Mouse (Mus musculus) retina, postnatal 1 day (tissue): Measurements from ENCODE around the gene Moap1.

Experiments
- DNase-seq: peaks from one replicate; pipeline ENCODE4 v3.0.0-alpha.2; 2012

Moap1 gene

DNA sequence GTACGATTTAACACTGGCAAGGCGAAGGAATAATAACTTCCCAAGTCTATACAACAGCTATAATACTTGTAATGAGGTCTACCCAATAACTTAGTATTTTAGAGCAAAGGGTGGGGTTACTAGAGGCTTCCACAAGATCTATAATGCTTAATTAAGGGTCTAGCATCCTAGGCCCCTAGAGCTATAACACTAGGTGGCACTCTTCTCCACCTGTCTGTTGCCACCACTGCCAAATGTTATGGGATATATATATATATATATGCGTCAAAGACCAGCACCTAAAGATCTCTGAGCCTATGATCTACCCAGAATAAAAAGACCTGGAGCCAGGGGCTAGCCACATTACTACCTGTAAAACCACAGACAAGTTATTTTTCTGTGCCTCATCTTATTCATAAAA, 3.2 kb downstream of the Moap1 start:
- DNase-seq: peak; percentile 48

DNA sequence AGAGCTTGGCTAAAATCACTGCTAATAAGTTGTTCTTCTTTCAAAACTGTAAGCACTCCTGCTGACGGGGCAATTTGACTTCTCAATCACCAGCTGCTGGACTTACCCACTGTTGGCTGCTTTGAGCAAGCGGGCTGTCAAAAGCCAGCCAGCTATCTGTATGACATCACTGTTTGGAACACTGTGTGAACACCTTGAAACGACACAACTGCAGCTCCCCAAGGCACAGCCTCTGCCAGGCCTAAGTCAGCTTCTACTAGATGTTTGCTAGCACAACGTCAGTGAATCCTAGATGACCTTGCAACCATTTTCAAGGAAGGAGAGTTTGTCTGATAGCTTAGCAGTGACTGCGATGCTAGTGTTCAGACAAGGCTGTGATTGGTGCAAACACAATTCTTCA, 4.4 kb downstream of the Moap1 start:
- DNase-seq: no peak

DNA sequence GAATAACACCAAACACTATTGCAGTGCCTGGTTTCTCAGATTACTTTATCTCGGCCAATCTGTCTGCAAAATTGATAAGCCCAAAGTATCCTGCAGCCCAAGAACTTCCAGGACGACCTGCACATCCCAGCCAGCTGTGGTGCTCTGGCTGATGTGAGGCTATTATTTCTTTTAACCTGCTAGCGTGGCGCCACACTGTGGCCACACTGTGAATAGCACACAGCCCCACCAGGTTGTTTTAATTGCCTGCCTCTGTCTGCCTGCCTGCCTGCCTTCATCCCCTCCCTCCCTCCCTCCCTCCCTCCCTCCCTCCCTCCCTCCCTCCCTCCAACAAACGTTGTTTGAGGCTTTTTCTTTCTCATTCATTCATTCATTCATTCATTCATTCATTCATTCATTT, 10.1 kb downstream of the Moap1 start:
- DNase-seq: peak; percentile 67

DNA sequence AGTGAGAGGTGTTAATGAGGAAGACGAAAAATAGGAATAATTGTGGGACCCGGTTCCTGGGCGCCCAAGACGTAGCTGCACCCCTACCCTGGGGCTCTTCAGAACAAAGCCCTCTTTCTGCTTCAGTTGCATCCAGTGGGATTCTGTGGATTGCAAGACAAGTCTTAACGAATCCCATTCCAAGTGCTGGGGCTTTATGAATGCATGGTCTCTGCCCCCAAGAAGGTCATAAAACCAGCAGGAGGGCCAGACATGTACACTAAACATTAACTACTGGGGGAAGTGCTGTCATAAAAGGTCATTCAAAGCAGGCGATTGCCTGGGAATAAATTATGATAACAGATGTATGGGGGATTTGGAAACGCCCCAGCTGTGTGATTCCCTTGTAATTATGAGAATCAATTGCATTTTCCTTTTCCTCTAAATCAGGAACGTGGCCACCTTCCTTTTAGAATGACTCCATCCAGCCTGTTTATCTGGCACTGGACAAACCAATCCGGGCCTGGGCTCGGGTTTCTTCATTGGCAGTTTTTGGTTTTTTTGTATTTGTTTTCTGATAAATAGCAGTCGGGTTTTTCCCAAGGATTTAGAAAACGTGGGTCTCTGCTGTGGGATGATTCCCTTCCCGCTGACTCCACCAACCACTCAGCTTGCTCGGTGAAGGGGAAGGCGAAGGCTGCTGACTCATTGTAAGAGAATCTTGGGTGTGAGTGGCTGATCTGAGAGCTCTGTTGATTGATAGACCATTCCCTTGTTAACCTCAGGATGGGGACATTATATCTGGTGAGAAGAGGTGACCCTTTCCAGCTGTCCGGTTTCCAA, 12.5 kb downstream of the Moap1 start:
- peak; percentile 49 for DNase-seq

DNA sequence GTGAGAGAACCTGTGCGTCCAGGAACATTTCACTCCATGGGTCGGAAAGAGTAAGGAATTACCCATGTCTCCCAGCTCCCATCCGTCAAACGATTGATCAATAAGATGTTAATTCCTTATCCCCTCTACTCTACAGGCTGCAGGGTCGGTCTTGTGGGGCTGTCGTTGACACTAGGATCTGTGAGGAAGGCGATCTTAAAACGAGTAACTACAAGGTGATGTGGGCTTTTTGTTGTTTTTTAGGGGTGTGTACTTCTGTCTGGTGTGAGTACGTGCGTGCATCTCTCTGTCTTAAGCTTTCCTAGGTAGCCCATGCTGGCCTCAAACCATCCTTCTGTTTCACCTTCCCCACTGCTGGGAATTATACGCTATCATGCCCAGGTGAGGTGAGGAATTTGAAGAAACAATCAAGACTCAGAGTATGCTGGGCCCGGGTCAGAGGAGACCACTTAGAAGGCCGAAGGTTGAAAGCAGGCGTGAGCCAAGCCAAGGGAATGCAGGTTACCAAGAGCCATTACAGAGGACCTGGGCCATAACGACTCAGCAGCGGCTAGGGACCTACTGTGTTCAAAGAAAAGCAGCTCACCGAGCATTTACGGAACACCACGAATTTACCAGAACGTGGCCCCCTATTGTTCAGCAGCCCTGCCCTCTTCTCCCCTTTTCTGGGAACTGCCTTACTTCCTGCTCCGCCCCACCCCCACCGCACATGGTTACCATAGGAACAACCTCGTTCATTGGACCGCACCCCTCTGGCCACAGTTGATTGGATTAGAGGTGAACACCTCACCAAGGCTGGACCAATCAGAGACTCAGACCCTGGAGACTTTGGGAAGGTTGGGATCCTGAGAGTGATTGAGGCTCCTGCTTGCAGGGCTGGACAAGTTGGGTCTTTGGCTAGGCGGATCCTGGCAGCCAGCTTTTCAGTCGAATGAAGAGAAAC, 13.3 kb downstream of the Moap1 start:
- DNase-seq: peak; percentile 97

DNA sequence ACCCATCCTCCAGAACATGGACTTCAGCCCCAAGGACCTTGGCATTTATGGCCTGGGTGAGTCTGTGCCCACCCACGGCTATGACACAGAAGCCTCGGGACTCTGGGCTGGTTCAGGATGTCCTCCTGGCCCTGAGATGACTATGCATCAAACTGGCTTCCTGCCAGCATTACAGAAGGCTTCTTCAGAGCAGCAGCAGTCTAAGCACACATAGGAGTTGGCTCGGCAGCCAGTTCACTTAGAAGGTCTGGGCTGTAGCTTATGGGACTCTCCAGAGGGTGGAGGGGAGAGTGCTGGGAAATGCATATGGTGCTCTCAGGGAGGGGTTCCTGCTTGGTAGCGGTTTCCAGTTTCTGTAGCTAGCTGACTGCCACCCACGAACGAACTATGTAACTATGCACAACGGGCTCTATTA, 17.7 kb downstream of the Moap1 start:
- no peak for DNase-seq

DNA sequence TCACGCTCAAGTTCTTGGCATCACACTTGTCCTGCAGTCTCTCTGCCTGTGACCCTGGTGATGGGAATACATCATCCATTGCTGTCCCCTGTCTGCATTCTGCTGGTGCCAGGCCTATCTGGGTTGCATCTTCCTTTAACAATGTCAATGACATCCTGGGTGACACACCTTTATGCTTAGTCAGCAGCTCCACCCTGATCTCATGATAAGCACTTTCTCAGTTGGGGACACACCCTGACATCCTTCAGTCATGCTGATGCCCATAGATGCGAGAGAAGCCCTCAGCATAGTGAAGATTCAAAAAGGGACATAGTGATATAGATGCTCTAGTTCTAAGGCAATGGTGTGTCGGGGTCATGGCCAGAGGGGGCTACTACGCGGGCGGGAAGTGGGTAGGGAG, 18.3 kb downstream of the Moap1 start:
- no peak for DNase-seq

DNA sequence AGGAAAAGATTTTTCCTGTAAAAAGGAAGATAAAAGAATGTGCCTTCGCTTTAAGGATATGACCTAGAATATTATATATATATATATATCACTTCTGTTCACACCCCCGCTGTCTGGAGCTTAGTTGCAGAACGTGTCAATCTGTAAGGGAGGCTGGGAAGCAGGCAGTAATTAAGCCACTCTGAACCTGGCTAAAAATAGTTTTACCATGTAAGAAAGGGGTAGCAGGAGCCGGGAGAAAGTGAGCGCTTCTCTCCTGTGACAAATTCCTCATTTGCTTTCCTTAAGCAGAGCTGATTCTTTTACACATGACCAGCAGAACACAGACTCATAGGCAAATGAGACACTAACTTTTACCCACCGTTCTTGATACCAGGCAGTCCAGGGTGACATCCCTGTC, 19.6 kb downstream of the Moap1 start:
- DNase-seq: no peak

DNA sequence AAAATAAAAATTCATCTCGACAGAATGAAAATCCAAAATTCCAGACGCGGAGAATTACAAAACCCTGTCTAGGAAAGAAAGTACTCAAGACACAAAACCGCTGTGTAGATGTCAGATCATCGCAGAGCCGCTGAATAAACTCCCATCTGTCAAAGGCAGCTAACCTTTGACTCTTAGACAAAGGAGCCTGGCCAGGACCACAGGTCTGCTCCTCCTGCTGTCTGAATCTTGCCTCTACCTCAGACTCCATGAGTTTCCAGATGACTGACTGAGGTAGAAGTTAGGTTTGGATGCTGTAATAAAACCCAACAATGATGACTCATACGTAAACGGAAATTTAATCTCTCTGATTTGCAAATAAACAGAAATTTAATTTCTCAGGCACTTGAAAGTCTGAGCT, 20.5 kb downstream of the Moap1 start:
- DNase-seq: no peak

DNA sequence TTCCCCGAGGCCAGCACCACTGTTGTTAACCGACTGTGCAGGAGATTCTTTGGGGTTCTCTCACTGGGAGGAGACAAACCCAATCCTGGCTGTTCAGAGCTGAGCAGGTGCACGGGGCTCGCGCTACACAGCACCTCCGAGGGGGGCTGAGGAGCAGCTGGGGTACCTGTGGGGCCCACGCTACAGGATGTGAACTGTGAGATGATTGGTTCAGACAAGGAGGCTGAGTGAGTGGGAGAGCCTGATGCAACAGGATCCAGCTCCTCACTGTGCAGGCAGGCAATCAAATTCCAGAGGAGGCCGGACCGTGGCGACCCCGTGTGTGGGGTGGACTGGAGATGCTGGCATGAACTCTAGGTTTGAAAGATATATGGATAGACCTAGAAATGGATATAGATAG, 21.0 kb downstream of the Moap1 start:
- DNase-seq: no peak

DNA sequence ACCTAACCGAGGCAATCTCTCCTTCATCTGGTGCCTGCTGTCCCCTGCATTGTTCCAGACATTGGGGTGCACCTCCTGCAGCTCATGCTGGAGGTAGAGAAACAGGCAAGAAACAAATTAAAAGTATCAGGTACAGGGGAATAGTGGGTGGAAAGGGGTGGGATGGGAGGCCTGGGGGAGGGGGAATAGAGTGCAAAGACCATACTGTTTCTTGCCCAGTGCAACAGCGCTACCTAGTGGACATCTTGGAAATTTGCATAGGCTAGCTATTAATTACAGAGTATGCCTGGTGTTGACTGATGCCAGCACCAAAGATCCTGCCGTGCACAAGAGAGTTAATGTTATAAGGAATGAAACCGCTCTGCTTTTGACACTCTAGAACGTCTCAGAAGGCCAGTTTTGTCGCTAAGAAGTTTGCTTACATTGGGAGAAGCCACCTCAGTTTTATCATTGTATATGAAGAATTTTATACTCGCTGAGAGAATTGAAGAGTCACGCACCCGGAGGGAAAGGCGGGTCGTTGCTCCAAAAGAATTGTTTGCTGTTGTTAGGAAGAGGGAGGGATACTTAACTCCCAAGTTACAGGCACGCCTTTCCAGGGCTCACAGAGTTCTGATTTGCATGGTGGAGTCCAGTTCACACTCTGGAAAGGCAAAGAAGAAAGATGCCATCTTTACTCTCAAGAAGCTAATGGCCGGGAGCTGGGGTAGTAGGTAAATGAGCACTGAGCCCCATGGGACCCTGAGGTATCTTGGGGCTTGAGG, 23.7 kb downstream of the Moap1 start:
- DNase-seq: peak; percentile 84

DNA sequence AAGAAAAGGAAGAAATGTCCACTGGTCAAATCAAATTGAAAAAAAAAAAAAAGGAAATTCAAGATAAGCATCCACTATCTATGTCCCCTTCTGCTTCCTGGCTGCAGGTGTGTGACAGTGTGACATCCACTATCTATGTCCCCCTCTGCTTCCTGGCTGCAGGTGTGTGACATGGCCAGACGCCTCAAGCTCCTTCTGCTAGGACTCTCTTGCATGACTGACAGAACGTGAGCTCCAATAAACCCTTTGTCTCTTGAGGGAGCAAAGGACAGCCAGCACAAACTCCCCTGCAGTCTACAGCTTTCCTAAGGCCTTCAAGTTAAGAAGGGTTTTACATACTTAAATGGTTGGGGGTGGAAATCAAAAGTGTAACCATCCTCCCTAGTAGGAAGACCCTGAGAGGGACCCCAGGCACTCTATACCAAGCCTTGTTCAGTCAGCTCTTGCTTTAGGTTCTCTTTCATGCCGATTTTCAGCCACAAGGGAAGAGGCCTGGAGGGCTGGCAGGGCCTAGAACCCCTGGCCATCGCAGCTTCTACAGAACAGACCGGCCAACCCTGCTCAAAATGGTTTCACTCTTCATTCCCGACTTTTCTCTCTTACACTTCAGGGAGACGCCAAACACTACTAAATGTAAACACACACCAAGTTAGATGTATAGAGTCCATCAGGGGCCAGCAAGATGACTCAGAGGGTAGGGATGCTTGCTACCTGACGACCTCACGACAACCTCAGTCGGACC, 28.6 kb downstream of the Moap1 start:
- no peak for DNase-seq

DNA sequence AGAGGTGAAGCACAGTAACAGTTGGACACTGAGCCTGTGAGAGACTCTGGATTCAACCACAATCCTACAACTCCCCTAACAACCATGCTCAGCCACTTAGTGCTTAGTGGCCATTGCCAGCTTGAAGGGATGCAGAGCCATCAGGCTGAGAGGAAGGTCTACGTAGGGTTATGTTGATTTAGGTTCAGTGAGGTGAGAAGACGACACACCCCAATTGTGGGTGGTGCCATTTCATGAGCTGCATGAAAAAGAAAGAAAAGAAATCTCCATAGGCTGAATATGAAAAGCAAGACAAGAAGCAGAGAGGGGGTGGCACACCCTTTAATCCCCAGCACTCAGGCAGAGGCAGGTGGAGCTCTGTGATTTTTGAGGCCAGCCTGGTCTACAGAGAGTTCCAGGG, 29.3 kb downstream of the Moap1 start:
- no peak for DNase-seq

DNA sequence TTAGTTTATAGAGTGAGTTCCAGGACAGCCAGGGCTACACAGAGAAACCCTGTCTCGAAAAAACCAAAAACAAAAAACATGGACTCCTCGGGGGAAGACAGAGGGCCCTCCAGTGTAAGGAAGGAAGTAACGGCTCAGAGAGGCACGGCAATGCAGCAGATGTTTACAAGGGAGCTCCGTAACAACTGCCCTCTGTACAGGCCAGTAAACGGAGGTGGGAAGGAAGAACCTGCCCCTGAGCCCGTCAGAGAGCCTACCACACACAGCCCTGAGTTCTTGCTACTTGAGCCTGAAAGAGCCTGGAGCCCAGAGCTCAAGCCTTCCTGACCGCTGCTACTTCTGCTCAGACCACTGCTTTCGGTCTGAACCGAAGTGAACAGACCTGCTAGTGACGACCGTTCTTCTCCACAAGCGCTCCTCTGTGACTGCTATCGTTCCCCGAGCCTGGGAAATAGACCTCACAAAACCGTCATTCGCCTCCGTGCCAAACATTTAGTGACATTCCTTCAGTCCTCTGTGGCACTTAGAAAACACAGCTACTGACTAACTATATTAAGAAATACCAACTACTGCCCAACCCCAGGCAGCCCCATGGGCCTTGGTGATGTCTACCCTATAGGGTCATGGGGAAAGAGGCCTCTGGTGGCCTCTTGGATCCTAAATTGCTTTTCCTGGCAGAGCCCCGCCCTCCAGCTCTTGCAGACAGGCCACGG, 30.2 kb downstream of the Moap1 start:
- no peak for DNase-seq

DNA sequence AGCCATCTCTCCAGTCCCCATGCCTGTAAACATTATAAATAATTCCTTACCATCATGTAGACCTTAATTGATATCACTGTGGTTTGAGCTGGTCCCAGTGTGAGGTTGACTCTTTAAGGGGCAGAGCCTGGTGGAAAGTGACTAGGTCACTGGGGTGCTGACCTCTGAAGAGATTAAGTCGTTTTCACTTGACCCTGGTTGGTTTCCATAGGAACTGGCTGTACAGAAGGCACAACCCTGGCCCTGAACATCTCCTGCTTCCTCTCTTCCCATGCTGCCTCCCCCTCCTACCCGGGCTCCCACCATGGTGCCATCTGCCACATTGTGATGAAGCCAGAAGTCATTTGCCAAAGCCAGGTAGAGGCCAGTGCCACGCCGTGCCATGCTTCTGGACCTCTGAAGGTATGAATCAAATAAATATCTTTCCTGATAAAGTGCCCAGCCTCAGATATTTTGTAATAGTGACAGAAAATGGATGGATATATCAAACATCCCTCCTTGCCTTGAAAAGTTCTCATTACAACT, 32.5 kb downstream of the Moap1 start:
- no peak for DNase-seq

DNA sequence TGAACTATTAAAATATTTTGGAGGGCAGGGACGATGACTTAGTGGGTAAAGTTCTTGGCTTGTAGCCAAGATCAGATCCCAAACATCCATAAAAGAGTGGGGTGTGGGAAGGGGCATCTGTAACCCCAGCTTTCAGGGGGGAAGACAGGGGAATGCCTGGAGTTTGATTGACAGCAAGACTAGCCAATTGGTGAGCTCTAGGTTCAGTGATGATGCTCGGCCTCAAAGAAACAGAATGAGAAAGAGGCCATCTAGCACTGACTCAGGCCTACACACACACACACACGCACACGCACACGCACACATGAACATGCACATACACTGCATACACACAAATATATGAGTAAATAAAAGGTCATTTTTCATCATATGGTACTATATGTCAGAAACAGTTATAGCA, 33.6 kb downstream of the Moap1 start:
- DNase-seq: no peak

DNA sequence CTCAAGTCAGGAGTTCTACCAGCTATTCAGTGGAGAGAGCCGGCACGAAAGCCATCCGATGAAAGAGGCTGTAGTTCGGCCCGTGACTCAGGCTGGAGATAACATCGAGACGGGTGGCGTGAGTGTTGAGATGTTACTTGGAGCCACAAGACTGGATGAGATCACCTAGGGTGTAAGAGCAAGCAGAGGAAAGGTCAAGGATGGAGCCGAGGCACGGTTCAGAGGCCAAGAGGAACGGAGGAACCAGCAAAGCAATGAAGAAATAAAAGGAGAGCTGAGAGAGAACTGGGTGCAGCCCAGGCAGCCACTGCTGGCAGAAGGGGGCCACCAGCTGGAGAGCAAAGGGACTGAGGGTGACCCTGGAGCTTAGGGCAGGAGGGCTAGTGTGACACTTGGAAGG, 35.2 kb downstream of the Moap1 start:
- DNase-seq: no peak

DNA sequence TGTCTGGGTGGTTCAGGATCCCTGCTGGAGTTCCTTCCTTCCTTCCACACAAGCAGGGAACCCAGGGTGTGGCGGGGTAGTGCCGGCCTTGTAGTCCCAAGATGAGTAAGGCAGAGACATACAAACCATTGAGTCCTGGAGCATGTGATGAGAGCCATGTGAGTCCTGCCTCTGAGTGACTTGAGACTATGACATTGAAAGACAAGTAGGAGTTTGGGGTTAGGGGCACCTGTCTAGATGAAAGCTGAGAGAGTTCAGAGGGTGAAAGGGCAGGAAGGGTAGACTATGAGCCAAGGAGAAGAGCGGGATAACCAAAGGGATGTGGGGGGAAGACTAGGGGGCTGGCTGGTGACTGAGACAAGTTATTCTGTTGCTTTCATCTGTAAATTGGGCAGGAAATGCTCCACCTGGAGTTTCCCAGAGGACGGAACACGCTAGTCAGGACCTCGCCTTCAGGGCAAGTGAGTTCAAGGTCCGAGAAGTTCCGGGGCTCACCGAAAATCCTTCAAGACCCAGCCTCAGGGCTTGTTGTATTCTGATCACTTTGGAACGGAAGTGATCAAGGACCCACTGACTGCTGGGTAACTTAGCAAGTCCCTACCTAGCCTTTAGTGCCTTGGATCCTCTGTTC, 36.5 kb downstream of the Moap1 start:
- DNase-seq: no peak

DNA sequence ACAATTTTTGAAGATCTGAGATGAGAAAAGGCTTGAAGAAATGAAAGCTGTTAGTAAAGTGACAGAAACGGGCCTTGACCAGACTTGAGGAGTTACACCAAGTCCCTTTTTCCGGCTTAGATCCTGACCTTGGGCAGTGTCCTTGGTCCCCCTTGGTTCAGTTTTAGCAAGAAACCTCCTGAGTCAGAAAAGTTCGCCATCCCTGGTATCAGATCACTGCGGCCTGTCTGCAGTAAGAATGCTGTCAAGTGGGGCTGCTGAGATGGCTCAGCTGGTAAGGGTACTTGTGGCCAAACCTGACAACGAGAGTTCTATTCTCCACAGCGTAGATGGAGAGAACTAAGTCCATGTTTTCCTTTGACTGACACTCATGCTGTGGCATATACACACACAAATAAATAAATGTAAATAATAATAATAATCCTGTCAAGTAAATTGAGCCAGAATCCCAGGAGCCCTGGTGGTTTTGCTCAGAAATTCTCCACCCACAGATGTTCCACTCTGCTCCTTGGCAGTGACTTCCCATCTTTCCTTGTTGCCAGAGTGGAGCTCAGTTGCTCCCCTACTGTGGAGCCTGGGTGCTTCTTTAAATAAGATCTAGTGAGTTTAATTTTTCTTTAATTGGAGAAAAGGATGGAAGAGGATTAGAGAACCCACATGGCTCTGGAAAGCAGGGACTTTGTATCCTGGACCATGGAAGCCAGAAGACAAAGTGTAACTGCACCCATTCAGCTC, 37.4 kb downstream of the Moap1 start:
- no peak for DNase-seq

DNA sequence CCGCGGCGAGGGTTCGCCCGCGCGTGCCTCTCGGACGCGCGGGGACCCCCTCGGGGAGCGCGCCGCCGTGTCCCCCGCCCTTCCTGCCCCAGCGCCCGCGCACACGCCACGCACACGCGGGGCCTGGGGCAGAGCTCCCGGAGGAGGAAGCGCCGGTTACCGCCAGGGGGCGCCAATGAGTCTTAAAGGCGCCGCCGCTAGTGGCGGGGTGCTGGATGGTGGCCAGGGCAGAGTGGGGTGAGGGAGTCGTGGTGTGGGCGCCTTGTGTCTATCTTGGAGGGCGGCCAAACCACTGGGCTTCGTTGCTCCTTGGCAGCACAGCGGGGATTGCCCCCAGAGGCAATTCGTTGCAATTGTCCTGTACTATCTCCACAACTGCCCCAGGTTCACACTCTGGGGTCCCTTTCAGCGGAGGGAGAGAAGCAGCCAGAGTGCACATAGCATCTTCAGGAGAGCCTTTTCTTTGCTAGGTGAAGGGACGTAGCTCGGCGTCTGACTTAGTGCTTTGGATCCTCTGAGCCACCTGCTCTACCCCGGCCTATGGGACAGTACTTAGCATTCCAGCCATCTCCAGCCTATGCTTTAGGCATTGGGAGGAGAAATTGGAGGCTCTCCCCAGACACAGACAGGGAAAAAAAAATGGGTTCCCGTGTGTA, 38.1 kb downstream of the Moap1 start:
- DNase-seq: peak; percentile 94
